Mouse (Mus musculus) intestine, embryonic 15.5 days (tissue): Measurements from ENCODE around the gene Man2a2. TPM values are rescaled to one million over a fixed set of nuclear protein-coding genes. Genes with fewer than 3 reads are reported as not detected.
A peak's percentile ranks its signal among the peaks of the same experiment; 100 is the strongest.
"Not testable (repeated sequence)": the region's sequence is repeated elsewhere in the genome, so short reads cannot be mapped to it uniquely, and the experiment has no call there.

Experiments used
- ATAC-seq: fragments of 200-750 bp; cut with Nextera tagmentation; 2 replicates; pipeline ENCODE4 v1.8.0; 2017; ENCODE audit warnings: moderate TSS enrichment, moderate library complexity
- H3K27ac ChIP-seq: fragments of 300-500 bp; sonication (generic); 2 replicates; pipeline ENCODE4 v1.5.1; 2015; ENCODE audit warnings: mild to moderate bottlenecking, inconsistent platforms
- H3K27me3 ChIP-seq: fragments of 300-500 bp; sonication (generic); replicated peaks from 2 replicates; pipeline ENCODE4 v1.6.1; 2015; ENCODE audit warnings: inconsistent platforms
- H3K36me3 ChIP-seq: fragments of 300-500 bp; sonication (generic); 2 replicates; pipeline ENCODE4 v1.6.1; 2015; ENCODE audit warnings: inconsistent platforms
- H3K4me1 ChIP-seq: fragments of 300-500 bp; sonication (generic); replicated peaks from 2 replicates; pipeline ENCODE4 v1.6.1; 2015; ENCODE audit warnings: inconsistent platforms
- H3K4me2 ChIP-seq: fragments of 300-500 bp; sonication (generic); replicated peaks from 2 replicates; pipeline ENCODE4 v1.6.1; 2015; ENCODE audit warnings: mild to moderate bottlenecking, inconsistent platforms
- H3K4me3 ChIP-seq: fragments of 300-500 bp; sonication (generic); replicated peaks from 2 replicates; pipeline ENCODE4 v1.5.1; 2015; ENCODE audit warnings: inconsistent platforms
- H3K9ac ChIP-seq: fragments of 300-500 bp; sonication (generic); 2 replicates; pipeline ENCODE4 v1.6.1; 2015; ENCODE audit warnings: inconsistent platforms
- H3K9me3 ChIP-seq: fragments of 300-500 bp; sonication (generic); 2 replicates; pipeline ENCODE4 v1.6.1; 2016; ENCODE audit warnings: inconsistent platforms
- WGBS: fragments of 180-500 bp; shearing (Covaris S2); methylation state at CpG from one replicate; pipeline ENCODE4 v1.1.7; 2015; 5-methylcytosine and 5-hydroxymethylcytosine counted together
- polyA plus RNA-seq: library from polyadenylated mRNA; unstranded; fragments of >200 nt; fragmentation: Nextera tagmentation; extraction: Ambion mirVana; gene quantifications from 2 replicates; pipeline ENCODE4 v1.2.1, GENCODE M21; 2015

The Man2a2 gene
- polyA plus RNA-seq, 1 experiment from 2014 or later: 13.1 TPM

GRCm38 (mm10) chr7:80396427-80396826 lies 25.3 kb upstream of the Man2a2 start:
- not testable (repeated sequence) for ATAC-seq, H3K4me3 ChIP-seq, H3K27me3 ChIP-seq, H3K9me3 ChIP-seq, H3K27ac ChIP-seq, H3K4me2 ChIP-seq, H3K9ac ChIP-seq
- 84% methylated on average over 4 of the region's 4 CpGs for WGBS
- Histone ChIP-seq H3K4me1 (peaks cover 18% of the 10 kb centered on the region), H3K36me3 (peaks cover 34% of the 10 kb centered on the region)

DNA sequence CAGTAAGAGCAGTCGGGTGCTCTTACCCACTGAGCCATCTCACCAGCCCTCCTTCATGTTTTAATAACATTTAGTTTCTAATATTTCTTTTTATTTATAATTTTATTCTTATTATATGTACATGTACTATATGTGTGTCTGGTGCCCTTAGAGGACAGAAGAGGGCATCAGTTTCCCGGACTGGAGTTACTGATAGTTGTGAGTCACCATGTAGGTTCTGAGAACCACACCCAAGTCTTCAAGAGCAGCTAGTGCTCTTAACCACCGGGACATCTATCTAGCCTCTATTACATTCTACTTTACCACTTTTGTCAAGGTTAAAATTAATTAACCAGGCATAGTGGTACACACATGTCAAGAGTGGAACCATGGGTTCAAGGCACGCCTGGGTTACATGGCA lies 23.4 kb upstream of the Man2a2 start:
- no peak for ATAC-seq
- Histone ChIP-seq H3K4me2 (no peak overlapping the region), H3K36me3 (peaks cover 45% of the 10 kb centered on the region), H3K27ac (no peak overlapping the region), H3K27me3 (no peaks in the 10 kb centered on the region), H3K4me3 (no peak overlapping the region), H3K4me1 (no peaks in the 10 kb centered on the region), H3K9me3 (no peaks in the 10 kb centered on the region), H3K9ac (no peak overlapping the region)
- 89% methylated on average over 4 of the region's 4 CpGs for WGBS

DNA sequence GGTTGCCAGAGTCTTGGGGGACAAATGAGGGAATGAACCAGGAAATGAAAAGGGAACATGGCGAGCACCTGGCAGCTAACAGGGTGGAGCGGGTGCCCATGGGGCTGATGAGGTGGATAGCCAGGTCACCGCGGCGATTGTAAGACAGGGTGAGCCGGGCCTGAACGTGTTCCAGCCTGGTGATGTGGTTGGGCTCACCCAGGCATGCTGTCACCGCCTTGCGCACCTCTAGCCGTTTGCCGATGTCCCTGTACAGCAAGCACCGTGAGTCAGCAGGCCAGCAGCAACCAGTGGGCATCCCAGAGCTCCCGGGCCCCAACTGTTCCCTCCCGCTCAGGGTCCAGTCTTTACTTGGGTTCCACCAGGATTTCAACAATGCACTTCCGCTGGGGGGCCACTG lies 20.9 kb upstream of the Man2a2 start:
- peaks cover 37% of the 10 kb centered on the region for H3K36me3 ChIP-seq
- no peak overlapping the region for H3K27ac ChIP-seq
- WGBS: 92% methylated on average over 15 of the region's 15 CpGs
- no peaks in the 10 kb centered on the region for H3K9me3 ChIP-seq
- H3K4me2 ChIP-seq: no peak overlapping the region
- H3K4me3 ChIP-seq: no peak overlapping the region
- no peak overlapping the region for H3K9ac ChIP-seq
- no peaks in the 10 kb centered on the region for H3K27me3 ChIP-seq
- ATAC-seq: no peak
- peaks cover 6% of the 10 kb centered on the region; the same call in 1 of the 2 replicates for H3K4me1 ChIP-seq

GRCm38 (mm10) chr7:80387633-80388543 lies 16.7 kb upstream of the Man2a2 start, which contains the start of gene Fes:
Gene Fes (minus strand): TSS chr7:80387946.
- Histone ChIP-seq H3K4me1 (peaks cover 13% of the 10 kb centered on the region), H3K27ac (peak within 1 kb of the TSS; percentile 51), H3K36me3 (peaks cover 21% of the 10 kb centered on the region), H3K4me2 (peak within 1 kb of the TSS; percentile 57), H3K9ac (peak within 1 kb of the TSS; percentile 42), H3K4me3 (peak within 1 kb of the TSS; percentile 29), H3K27me3 (no peaks in the 10 kb centered on the region), H3K9me3 (no peaks in the 10 kb centered on the region)
- 22% methylated on average over 33 of the region's 33 CpGs for WGBS
- peak; percentile 54 for ATAC-seq

DNA sequence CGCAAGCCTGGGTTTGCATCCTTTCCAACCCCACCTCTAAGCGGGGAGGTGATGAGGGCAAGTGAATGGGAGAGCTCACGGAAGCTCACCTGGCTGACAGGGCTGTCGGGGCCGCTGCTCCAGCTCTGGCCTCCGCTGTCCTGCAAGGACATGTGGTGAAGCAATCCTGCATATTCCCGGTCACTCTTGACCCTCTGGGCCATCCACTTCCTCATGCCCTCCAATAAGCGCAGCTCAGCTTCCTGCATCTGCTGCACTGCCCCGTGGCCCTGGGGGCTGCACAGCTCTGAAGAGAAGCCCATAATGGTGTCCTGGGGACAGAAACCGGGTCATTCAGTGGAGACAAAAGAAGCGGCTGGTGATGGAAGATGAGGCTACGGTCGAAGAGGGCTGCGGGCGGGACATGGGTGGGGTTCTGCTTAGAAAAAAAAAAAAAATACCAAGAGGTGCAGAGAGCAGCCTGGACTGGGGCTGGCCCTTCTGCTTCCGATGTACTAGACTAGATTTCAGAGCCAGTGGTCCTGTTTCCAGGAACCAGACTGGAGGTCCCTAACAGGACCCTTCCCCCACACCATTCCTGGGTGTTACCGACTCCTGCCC lies 16.0 kb upstream of the Man2a2 start:
- 0 out of 2 replicates have a peak, but pooled peaks have one; percentile 4 for ATAC-seq
- peaks cover 13% of the 10 kb centered on the region for H3K36me3 ChIP-seq
- H3K4me2 ChIP-seq: peak overlapping the region; percentile 57
- H3K4me3 ChIP-seq: peak overlapping the region; percentile 29
- WGBS: 38% methylated on average over 17 of the region's 17 CpGs
- H3K9ac ChIP-seq: peak overlapping the region; percentile 42
- no peaks in the 10 kb centered on the region for H3K9me3 ChIP-seq
- peaks cover 13% of the 10 kb centered on the region for H3K4me1 ChIP-seq
- no peaks in the 10 kb centered on the region for H3K27me3 ChIP-seq
- peak overlapping the region; percentile 51 for H3K27ac ChIP-seq

DNA sequence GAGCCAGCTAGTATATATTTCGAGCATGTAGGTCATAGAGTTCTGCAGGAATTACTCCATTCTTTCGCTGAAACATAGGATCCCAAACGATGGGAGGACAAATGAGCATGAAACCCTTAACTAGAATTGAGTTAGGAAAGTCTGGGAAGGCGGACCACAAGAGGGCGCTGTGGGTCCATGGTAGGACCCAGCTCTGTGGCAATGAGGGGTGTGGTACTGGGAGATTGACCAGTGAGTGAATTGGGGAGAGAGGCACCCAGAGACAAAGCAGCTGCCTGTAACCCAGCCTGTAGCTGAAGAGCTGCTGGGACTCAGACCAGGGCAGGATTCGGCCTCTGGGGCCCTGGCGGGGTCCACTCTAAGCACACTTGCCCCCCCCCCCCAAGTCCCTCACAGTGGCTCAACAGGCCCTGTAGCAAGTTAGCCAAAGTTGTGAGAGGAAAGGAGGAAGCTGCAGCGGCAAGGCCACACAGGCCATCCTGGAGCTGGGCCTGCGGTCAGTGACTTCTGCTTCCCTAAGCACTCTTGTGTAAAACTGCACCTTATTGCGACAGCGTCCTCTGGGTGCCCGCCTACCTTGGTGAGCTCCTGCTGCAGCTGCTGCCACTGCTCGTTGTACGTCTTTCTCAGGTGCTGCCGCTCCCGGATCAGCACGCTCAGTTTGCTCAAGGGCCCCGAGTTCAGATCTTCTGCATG lies 15.2 kb upstream of the Man2a2 start:
- H3K4me1 ChIP-seq: peaks cover 13% of the 10 kb centered on the region
- ATAC-seq: peak; percentile 69
- H3K9me3 ChIP-seq: no peaks in the 10 kb centered on the region
- peaks cover 11% of the 10 kb centered on the region; the same call in 1 of the 2 replicates for H3K36me3 ChIP-seq
- WGBS: 33% methylated on average over 18 of the region's 18 CpGs
- H3K27ac ChIP-seq: 0 out of 2 replicates have a peak overlapping the region, but pooled peaks have one; percentile 51
- no peak overlapping the region; the same call in 1 of the 2 replicates for H3K9ac ChIP-seq
- H3K27me3 ChIP-seq: no peaks in the 10 kb centered on the region
- peak overlapping the region; percentile 29; the same call in 1 of the 2 replicates for H3K4me3 ChIP-seq
- peak overlapping the region; percentile 57 for H3K4me2 ChIP-seq

DNA sequence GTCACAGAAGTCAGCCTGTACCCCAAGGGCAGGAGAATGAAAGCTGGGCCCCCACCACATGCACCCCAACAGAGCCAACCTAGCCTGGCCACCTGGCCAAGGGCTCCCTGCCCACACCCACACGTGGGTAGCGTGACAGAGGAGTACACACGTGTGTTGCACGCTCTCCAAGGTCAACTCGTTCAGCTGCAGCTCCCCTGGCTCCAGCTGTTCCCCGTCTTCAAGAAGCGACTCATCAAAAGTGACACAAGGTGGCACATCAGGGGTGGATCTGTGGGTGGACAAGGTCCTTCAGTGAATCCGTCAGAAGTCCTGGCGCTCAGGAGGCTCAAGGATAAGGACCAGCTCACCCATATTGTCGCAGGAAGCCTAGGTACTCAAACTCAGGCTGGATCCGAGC lies 11.7 kb upstream of the Man2a2 start:
- H3K4me3 ChIP-seq: no peak overlapping the region
- no peaks in the 10 kb centered on the region for H3K27me3 ChIP-seq
- ATAC-seq: no peak
- H3K9ac ChIP-seq: no peak overlapping the region
- 73% methylated on average over 11 of the region's 11 CpGs for WGBS
- H3K9me3 ChIP-seq: no peaks in the 10 kb centered on the region
- no peak overlapping the region for H3K27ac ChIP-seq
- H3K4me2 ChIP-seq: no peak overlapping the region
- no peaks in the 10 kb centered on the region for H3K36me3 ChIP-seq
- H3K4me1 ChIP-seq: peaks cover 11% of the 10 kb centered on the region

GRCm38 (mm10) chr7:80379531-80379930 lies 8.4 kb upstream of the Man2a2 start:
- 64% methylated on average over 13 of the region's 13 CpGs for WGBS
- no peaks in the 10 kb centered on the region for H3K27me3 ChIP-seq
- H3K4me1 ChIP-seq: no peaks in the 10 kb centered on the region
- ATAC-seq: no peak
- no peak overlapping the region for H3K27ac ChIP-seq
- no peak overlapping the region for H3K9ac ChIP-seq
- H3K4me3 ChIP-seq: no peak overlapping the region
- H3K9me3 ChIP-seq: no peaks in the 10 kb centered on the region
- no peaks in the 10 kb centered on the region for H3K36me3 ChIP-seq
- H3K4me2 ChIP-seq: no peak overlapping the region

GRCm38 (mm10) chr7:80377471-80377870 lies 6.3 kb upstream of the Man2a2 start:
- Histone ChIP-seq H3K27ac (no peak overlapping the region), H3K27me3 (no peaks in the 10 kb centered on the region), H3K9me3 (no peaks in the 10 kb centered on the region), H3K9ac (no peak overlapping the region), H3K4me1 (no peaks in the 10 kb centered on the region), H3K4me3 (no peak overlapping the region), H3K4me2 (no peak overlapping the region), H3K36me3 (no peaks in the 10 kb centered on the region)
- 34% methylated on average over 6 of the region's 6 CpGs for WGBS
- no peak for ATAC-seq

- no peak overlapping the region for H3K27ac ChIP-seq
- no peaks in the 10 kb centered on the region for H3K36me3 ChIP-seq
- no peaks in the 10 kb centered on the region for H3K9me3 ChIP-seq
- WGBS: 78% methylated on average over 10 of the region's 10 CpGs
- no peak overlapping the region for H3K4me2 ChIP-seq
- H3K4me3 ChIP-seq: no peak overlapping the region
- no peaks in the 10 kb centered on the region for H3K4me1 ChIP-seq
- no peaks in the 10 kb centered on the region for H3K27me3 ChIP-seq
- no peak overlapping the region for H3K9ac ChIP-seq
- ATAC-seq: no peak
Measured at GRCm38 (mm10) chr7:80376192-80376591, 5.0 kb upstream of the Man2a2 start.

DNA sequence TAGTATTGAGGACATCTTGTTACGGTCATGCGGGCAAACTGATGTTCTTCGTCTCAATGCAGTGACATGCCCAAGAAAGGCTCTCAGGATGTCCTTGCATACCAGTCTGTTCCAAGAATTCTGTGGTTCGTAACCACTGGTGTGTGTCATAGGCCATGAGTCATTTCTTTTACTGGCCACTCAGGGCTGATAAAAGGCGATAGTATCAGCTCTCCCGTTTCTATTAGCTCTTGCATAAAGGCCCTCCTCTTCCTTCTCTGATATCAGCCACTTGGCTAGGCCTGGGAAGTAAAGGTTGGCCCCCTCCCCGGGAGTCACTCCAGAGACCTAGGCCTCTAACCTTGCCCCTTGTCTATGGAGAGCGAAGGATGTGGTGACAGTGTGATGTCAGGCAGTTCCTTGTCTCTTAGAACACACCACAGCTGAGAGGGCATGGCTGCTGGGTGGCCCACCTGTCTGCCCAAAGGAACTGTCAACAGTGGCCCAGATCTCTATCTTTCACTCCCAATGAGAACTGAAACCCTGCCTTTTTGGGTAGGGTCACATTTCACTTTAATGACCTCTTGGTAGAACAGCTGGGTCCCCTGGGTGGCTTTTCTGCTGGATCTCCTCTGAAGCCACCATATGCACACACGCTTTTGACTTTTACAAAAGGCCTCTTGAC lies 4.3 kb upstream of the Man2a2 start:
- no peak for ATAC-seq
- Histone ChIP-seq H3K4me2 (no peak overlapping the region), H3K27ac (no peak overlapping the region), H3K4me3 (no peak overlapping the region), H3K9ac (no peak overlapping the region), H3K4me1 (no peaks in the 10 kb centered on the region), H3K27me3 (no peaks in the 10 kb centered on the region), H3K36me3 (no peaks in the 10 kb centered on the region), H3K9me3 (no peaks in the 10 kb centered on the region)
- WGBS: 73% methylated on average over 9 of the region's 9 CpGs

- no peaks in the 10 kb centered on the region for H3K9me3 ChIP-seq
Measured at GRCm38 (mm10) chr7:80374733-80375132, 3.6 kb upstream of the Man2a2 start.

More at GRCm38 (mm10) chr7:80374733-80375132, 3.6 kb upstream of the Man2a2 start:
- Histone ChIP-seq H3K27me3 (no peaks in the 10 kb centered on the region), H3K9ac (no peak overlapping the region), H3K4me2 (no peak overlapping the region), H3K36me3 (no peaks in the 10 kb centered on the region), H3K27ac (no peak overlapping the region), H3K4me1 (0 out of 2 replicates have a peak, but pooled peaks cover 5% of the 10 kb centered on the region), H3K4me3 (no peak overlapping the region)
- no peak for ATAC-seq
- WGBS: 92% methylated on average over 3 of the region's 3 CpGs
